Mouse (Mus musculus) forebrain, embryonic 11.5 days (tissue): ENCODE results near the gene Mgat4a. TPM values are rescaled to one million over a fixed set of nuclear protein-coding genes. Genes with fewer than 3 reads are reported as not detected.

Experiments
- ATAC-seq: fragments of 200-750 bp; cut with Nextera tagmentation; replicated peaks from 2 replicates; pipeline ENCODE4 v1.8.0; 2017; ENCODE audit warnings: moderate TSS enrichment; ENCODE audit not compliant: low FRiP score
- DNase-seq: peaks from one replicate; pipeline ENCODE4 v3.0.0-alpha.2; 2017; ENCODE audit warnings: low spot score
- H3K27ac ChIP-seq: fragments of 300-500 bp; sonication (generic); 2 replicates; pipeline ENCODE4 v1.5.1; 2014; ENCODE audit warnings: low read depth, low read length
- H3K27me3 ChIP-seq: fragments of 300-500 bp; sonication (generic); 2 replicates; pipeline ENCODE4 v1.6.1; 2014; ENCODE audit warnings: mild to moderate bottlenecking, low read length, mixed read lengths; ENCODE audit not compliant: control insufficient read depth, insufficient read depth
- H3K36me3 ChIP-seq: fragments of 300-500 bp; sonication (generic); 2 replicates; pipeline ENCODE4 v1.6.1; 2014; ENCODE audit warnings: mild to moderate bottlenecking, low read length, moderate library complexity, mixed read lengths; ENCODE audit not compliant: control insufficient read depth, insufficient read depth
- H3K4me1 ChIP-seq: fragments of 300-500 bp; sonication (generic); replicated peaks from 2 replicates; pipeline ENCODE4 v1.6.1; 2014; ENCODE audit warnings: low read length, mixed read lengths; ENCODE audit not compliant: control insufficient read depth, insufficient read depth
- H3K4me2 ChIP-seq: fragments of 300-500 bp; sonication (generic); 2 replicates; pipeline ENCODE4 v1.6.1; 2014; ENCODE audit warnings: low read depth, mild to moderate bottlenecking, low read length, moderate library complexity, mixed read lengths; ENCODE audit not compliant: severe bottlenecking
- H3K4me3 ChIP-seq: fragments of 300-500 bp; sonication (generic); 2 replicates; pipeline ENCODE4 v1.5.1; 2014; ENCODE audit warnings: low read depth, low read length
- H3K9ac ChIP-seq: fragments of 300-500 bp; sonication (generic); 2 replicates; pipeline ENCODE4 v1.6.1; 2014; ENCODE audit warnings: low read length
- H3K9me3 ChIP-seq: fragments of 300-500 bp; sonication (generic); 2 replicates; pipeline ENCODE4 v1.6.1; 2016; ENCODE audit warnings: low read length, mixed read lengths; ENCODE audit not compliant: control insufficient read depth
- WGBS: fragments of 180-500 bp; shearing (Covaris S2); extraction: QIAGEN DNeasy Blood & Tissue Kit; methylation state at CpG from one replicate; pipeline ENCODE4 v1.1.7; 2014; 5-methylcytosine and 5-hydroxymethylcytosine counted together
- polyA plus RNA-seq: library from polyadenylated mRNA; unstranded; fragments of >200 nt; fragmentation: Nextera tagmentation; extraction: Ambion mirVana; gene quantifications from 2 replicates; pipeline ENCODE4 v1.2.1, GENCODE M21; 2014

The Mgat4a gene
- polyA plus RNA-seq, 1 experiment from 2014 or later, result 3.2 TPM

DNA sequence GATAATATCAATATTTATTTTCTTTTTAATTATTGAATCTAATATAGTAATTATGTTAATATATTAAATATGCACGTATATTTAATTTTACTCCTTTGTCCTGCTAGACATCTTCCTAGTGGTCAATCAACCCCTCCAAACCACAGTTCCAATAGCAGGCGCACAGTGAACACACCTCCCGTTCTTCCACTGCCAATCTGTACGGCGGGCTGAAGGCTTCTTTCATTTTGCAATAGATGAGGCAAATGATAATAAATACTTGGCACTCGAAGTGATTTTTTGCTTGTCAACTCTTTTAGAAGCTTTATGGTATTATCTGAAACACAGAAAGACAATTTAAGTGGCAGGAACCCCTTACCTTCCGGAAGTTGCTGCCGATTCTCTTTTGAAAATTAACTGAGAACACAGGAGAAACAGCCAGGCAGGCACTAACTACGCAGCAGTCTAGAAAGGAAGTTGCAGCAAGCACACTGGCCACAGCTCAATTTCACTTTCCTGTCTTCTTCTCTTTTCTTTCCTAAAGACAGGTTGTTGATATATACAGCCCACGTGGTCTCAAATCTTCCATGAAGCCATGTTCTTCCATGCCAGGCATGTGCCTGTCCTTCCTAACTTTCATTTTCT, 45.0 kb downstream of the Mgat4a start:
- Histone ChIP-seq H3K4me1 (no peaks in the 10 kb centered on the region), H3K9me3 (no peaks in the 10 kb centered on the region), H3K27ac (no peak overlapping the region), H3K9ac (no peak overlapping the region), H3K27me3 (no peaks in the 10 kb centered on the region), H3K4me2 (no peak overlapping the region), H3K36me3 (no peaks in the 10 kb centered on the region), H3K4me3 (no peak overlapping the region)
- ATAC-seq, result no peak
- 85% methylated on average over 10 of the region's 10 CpGs for WGBS
- DNase-seq, result no peak

DNA sequence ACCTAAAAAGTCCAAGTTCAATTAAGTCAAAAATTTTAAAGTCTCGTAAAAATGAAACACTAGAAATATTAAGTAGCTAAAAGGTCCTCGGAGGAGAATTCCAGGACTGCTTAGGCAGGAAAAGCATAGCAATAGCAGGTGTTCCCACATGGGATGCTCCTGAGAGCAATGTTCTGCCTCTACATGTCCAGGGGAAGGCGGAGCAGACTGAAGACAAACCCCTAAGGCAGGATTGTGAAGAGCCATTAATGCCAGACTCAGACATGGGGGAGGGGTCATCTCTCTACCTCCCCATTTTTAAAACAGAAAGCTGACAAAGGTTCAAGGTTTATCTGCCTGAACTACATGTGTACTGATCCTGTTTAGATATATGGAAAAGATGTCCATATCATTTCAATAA, 45.7 kb downstream of the Mgat4a start:
- 90% methylated on average over 3 of the region's 3 CpGs for WGBS
- Histone ChIP-seq H3K36me3 (no peaks in the 10 kb centered on the region), H3K9ac (no peak overlapping the region), H3K4me3 (no peak overlapping the region), H3K27me3 (no peaks in the 10 kb centered on the region), H3K27ac (no peak overlapping the region), H3K4me2 (no peak overlapping the region), H3K4me1 (no peaks in the 10 kb centered on the region), H3K9me3 (no peaks in the 10 kb centered on the region)
- ATAC-seq, result no peak
- no peak for DNase-seq

DNA sequence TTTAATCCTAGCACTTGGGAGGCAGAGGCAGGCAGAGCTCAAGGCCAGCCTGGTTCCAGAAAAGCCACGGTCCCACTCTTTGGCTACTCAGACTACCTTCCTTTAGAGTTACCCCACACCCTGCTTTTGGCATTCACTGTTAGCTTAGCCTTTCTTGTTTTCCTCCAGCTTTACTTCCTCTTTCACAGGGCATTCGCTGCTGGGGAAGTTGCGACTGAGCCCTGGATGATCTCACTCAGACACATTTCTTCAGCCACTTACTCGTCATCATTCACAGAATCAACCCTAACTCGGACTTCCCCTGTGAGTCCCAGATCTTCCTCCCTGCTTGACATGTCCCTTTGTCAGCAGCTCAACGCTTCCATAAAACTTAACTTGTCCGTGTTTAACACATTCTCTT, 49.1 kb downstream of the Mgat4a start:
- Histone ChIP-seq H3K9ac (no peak overlapping the region), H3K27ac (no peak overlapping the region), H3K4me1 (no peaks in the 10 kb centered on the region), H3K4me3 (no peak overlapping the region), H3K27me3 (no peaks in the 10 kb centered on the region), H3K9me3 (no peaks in the 10 kb centered on the region), H3K36me3 (no peaks in the 10 kb centered on the region), H3K4me2 (no peak overlapping the region)
- DNase-seq, result no peak
- 86% methylated on average over 7 of the region's 7 CpGs for WGBS
- ATAC-seq, result no peak

DNA sequence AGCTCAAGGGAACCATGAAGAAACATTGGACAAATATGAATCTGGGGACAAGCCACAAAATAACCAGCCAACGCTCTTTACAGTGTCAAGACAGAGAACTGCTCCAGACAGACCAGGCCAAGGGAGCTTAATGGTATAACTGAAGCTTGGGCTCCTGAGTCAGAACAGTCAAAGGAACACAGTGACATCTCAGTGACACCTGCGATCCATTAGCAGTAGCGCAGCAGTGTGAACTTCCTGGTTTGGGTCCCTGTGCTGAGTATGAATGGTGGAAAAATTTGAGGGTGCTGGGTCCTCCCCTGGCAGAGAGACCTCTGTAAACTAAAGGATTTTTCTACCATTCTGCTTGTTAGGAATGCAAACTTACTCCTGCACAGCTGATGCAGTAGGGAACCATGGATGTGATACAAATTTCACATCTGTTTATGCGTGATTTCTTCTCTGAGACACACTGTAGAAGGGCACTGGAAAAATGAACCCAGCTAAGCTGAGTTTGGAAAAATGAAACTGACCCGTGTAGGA, 50.1 kb downstream of the Mgat4a start:
- Histone ChIP-seq H3K4me3 (no peak overlapping the region), H3K4me1 (no peaks in the 10 kb centered on the region), H3K9ac (no peak overlapping the region), H3K9me3 (no peaks in the 10 kb centered on the region), H3K36me3 (no peaks in the 10 kb centered on the region), H3K27ac (no peak overlapping the region), H3K27me3 (no peaks in the 10 kb centered on the region), H3K4me2 (no peak overlapping the region)
- WGBS, result 88% methylated on average over 5 of the region's 5 CpGs
- ATAC-seq, result no peak
- DNase-seq, result no peak

DNA sequence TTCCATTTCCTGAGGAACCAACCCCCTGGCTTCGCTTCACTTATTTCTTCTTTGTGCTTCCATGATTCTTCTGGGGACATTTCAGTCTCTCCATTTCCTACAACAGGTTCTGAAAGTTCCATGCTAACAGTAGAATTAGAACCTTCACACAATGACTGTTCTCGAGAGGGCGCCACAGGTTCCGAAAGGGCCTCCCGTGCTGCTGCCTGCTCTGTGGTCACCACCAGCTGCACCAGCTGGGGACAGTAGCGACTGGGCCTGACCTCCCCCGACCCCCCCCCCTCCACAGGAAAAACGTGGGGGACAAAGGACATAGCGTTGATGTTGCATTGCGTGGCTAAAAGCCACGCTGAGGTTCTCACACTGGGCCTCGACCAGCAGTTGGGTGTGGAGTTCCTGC, 52.3 kb downstream of the Mgat4a start:
- H3K36me3 ChIP-seq, result no peaks in the 10 kb centered on the region
- no peak for ATAC-seq
- no peak overlapping the region for H3K4me3 ChIP-seq
- H3K9ac ChIP-seq, result no peak overlapping the region
- WGBS, result 85% methylated on average over 12 of the region's 12 CpGs
- no peak for DNase-seq
- H3K4me2 ChIP-seq, result no peak overlapping the region
- H3K27me3 ChIP-seq, result no peaks in the 10 kb centered on the region
- no peaks in the 10 kb centered on the region for H3K4me1 ChIP-seq
- H3K27ac ChIP-seq, result no peak overlapping the region
- H3K9me3 ChIP-seq, result no peaks in the 10 kb centered on the region

DNA sequence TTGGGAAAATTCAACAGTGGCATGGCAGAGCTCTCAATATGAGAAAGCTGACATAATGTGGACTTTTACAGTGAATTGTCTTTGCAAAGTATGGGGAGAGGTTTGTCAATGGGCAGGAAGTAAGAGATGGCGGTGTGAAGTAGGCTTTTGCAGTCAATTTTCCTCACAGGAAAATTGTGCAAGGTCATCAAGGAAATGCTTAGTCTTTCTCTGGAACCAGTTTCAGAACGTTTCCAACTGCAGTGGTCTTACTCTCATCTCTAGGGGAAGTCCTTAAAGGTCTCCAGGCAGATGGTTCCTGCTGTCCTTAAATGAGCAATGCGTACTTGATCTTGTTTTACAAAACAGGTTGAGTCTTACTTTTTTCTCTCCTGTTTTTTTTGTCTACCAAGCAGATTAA, 53.8 kb downstream of the Mgat4a start:
- no peak overlapping the region for H3K4me3 ChIP-seq
- no peaks in the 10 kb centered on the region for H3K27me3 ChIP-seq
- H3K4me2 ChIP-seq, result no peak overlapping the region
- ATAC-seq (no peak), DNase-seq (no peak)
- no peak overlapping the region for H3K9ac ChIP-seq
- H3K27ac ChIP-seq, result no peak overlapping the region
- no peaks in the 10 kb centered on the region for H3K9me3 ChIP-seq
- no peaks in the 10 kb centered on the region for H3K4me1 ChIP-seq
- WGBS, result 86% methylated on average over 3 of the region's 3 CpGs
- H3K36me3 ChIP-seq, result no peaks in the 10 kb centered on the region

DNA sequence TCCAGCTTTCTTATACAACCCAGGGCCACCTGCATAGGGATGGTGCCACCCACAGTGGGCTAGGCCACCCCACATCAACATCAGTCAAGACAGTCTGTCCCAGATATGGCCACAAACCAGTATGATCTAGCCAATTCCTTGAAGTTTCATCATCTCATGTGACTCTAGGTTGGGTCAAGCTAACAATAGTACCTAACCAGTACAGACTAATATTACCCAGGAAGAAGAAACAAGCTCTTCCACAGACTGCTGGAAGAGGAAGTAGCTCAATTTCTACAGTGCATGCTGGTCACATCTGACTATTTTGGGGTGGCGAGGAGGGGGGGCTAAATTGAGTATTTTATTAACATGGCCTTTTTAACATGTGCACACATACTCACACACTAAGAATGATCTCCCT, 54.4 kb downstream of the Mgat4a start:
- Histone ChIP-seq H3K4me2 (no peak overlapping the region), H3K9ac (no peak overlapping the region), H3K9me3 (no peaks in the 10 kb centered on the region), H3K4me3 (no peak overlapping the region), H3K27ac (no peak overlapping the region), H3K27me3 (no peaks in the 10 kb centered on the region), H3K36me3 (no peaks in the 10 kb centered on the region), H3K4me1 (no peaks in the 10 kb centered on the region)
- 91% methylated on average over 1 of the region's 1 CpGs for WGBS
- DNase-seq (no peak), ATAC-seq (no peak)

DNA sequence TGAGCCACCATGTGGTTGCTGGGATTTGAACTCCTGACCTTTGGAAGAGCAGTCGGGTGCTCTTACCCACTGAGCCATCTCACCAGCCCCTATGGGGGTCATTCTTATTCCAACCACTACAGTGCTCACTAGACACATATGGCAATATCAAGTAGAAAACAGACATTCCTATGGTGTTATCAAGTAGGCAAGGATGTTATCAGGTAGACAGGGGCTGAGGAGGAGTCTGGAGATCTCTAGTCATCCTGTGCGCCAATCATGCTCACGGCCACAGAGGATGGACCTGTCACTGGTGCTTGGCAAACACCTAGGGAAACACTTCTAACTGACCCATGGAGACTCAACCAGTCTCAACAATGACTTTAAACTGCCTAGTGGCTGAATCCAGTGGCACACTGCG, 56.2 kb downstream of the Mgat4a start:
- ATAC-seq (no peak), DNase-seq (no peak)
- H3K4me2 ChIP-seq, result no peak overlapping the region
- H3K36me3 ChIP-seq, result no peaks in the 10 kb centered on the region
- H3K9me3 ChIP-seq, result no peaks in the 10 kb centered on the region
- H3K27ac ChIP-seq, result no peak overlapping the region
- H3K4me1 ChIP-seq, result no peaks in the 10 kb centered on the region
- H3K27me3 ChIP-seq, result no peaks in the 10 kb centered on the region
- 90% methylated on average over 4 of the region's 4 CpGs for WGBS
- no peak overlapping the region for H3K4me3 ChIP-seq
- no peak overlapping the region for H3K9ac ChIP-seq

DNA sequence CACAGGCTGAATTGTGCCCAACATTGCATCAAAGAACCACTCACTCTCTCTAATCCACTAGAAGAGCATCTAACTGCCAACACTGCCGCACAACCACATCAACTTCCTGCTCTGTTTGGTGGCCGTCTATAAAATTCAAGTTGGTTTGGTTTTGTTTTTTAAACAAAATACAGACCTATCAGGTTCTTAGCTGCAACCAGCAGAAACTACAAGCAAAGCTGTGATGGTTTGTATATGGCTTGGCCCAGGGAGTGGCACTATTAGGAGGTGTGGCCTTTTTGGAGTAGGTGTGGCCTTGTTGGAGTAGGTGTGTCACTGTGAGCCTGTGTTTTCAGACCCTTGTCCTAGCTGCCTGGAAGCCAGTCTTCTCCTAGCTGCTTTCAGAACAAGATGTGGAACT, 59.5 kb downstream of the Mgat4a start:
- Histone ChIP-seq H3K9me3 (no peaks in the 10 kb centered on the region), H3K36me3 (no peaks in the 10 kb centered on the region), H3K27me3 (no peaks in the 10 kb centered on the region), H3K27ac (no peak overlapping the region), H3K4me1 (no peaks in the 10 kb centered on the region), H3K4me3 (no peak overlapping the region), H3K4me2 (no peak overlapping the region), H3K9ac (no peak overlapping the region)
- no peak for ATAC-seq
- no peak for DNase-seq
- WGBS, result 93% methylated on average over 2 of the region's 2 CpGs
